Mouse (Mus musculus) layer of hippocampus, postnatal 36 days (tissue): ENCODE results near the gene Camta1. TPM values are rescaled to one million over a fixed set of nuclear protein-coding genes. Genes with fewer than 3 reads are reported as not detected.

ENCODE experiments used
- DNase-seq, 2 experiments: peaks; one replicate each; pipeline ENCODE4 v3.0.0; 2022
- total RNA-seq, 2 experiments: library from RNA; stranded (reverse); gene quantifications; 2 replicates each; pipeline ENCODE4 v1.2.3; 2021

The Camta1 gene
- total RNA-seq, 2 experiments from 2014 or later: 279 to 294 TPM

DNA sequence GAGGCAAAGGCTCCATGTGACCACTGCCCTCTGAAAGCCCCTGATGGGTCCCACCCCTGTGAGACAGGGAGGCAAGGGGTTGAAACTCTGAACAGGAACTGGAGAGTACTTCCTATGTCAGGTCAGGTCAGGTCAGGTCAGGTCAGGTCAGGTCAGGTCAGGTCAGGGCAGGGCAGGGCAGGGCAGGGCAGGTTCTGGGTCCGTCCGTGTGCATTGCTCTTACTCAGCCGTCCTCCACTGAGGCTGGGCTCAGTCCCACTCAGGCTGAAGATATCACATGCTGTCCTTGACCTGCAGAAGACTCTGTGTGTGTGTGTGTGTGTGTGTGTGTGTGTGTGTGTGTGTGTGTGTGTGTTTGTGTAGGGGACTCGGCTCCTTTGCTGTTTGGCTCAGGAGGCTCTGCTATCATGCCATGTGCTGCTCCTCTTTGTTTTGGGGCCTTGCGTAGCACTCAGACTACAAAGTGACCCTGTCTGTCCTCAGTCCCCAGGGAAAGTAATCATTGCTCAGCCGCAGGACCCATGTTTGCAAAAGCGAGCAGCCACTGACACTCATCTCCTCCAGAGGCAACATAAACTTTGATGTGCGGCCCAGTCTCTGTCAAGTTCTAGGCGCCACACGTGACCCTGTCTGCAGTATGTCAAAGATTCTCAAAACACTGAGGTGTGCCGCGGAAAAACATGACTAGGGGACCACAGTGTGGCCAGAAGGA, 488.7 kb downstream of the Camta1 start:
- no peak for DNase-seq

- no peak for DNase-seq
Observed at GRCm38 (mm10) chr4:151366941-151367545, 494.6 kb downstream of the Camta1 start.

- DNase-seq: no peak
Observed at GRCm38 (mm10) chr4:151360976-151361673, 500.6 kb downstream of the Camta1 start.

DNA sequence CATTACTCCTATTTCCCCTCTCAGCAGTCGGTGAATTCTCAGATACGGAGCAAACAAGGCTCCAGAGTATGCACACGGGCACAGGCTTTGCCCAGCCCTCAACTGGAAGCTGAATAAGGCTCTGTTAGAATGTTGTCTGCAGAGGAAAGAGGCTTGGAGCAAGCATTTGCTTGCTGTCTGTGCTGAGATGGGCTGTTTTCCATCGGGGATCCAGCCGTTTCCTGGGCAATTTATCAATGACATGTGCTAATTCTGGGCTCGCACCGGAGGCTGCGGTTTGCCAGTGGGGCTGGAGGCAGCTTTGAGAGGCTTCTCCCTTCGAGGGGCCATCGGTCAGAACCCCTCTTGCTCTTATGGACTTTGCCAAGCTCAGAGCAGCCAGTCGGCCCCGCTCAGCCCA, 506.2 kb downstream of the Camta1 start:
- DNase-seq: peak; percentile 19 to 28

DNA sequence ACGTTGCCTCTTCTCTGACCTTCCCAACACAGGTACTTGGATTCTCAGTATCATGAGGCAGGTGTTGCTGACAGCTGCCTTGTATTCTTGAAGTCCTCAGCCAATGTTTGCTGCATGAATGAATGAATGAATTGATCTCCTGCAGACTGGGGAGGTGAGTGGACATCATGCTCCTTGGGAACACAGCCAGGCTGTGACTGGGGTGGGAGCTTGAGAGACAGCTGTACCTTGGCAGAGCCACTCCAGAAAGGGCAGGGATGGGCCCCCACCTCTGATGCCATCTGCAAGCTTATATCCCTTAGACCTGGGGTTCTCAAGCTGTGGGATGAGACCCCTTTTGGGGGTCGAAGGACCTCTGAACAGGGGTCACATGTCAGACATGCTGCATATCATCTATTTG, 508.9 kb downstream of the Camta1 start:
- DNase-seq: no peak

DNA sequence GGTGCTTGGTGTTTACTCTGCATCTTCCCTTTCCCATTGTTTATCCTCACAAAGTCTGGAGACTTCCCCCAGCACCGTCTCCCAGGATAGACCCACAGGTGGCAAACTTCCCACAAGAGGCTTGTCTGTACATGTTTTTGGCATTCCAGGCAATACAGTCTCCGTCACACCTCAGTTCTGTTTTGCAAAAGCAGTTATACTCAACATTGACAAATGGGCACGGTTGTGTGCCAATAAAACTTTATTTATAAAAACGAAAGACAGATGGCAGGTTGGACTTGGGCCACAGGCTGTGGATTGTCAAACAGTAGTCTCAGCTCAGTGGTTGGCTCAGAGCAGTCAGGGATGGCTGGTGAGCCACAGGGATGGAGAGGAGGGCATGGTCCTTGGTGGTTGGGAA, 509.4 kb downstream of the Camta1 start:
- DNase-seq: peak; percentile 22 to 29

GRCm38 (mm10) chr4:151351757-151352156, 509.9 kb downstream of the Camta1 start:
- no peak for DNase-seq

DNA sequence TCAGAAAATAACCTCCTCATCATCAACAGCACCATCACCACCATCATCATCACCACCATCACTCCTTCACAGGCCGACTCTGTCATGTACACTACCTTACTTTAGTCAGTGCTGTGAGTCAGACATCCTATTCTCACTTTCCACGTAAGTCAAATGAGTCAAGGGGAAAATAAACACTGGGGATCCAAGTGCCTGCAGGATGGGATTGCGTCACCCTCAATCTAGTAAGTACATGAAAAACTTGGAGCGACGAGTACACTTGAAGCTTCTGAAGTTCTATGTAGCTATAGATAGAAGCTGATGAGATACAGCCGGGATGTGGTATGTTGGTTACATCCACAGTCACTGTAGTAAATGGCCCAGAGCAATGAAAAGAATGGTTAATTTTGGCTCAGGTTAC, 514.1 kb downstream of the Camta1 start:
- no peak for DNase-seq

DNA sequence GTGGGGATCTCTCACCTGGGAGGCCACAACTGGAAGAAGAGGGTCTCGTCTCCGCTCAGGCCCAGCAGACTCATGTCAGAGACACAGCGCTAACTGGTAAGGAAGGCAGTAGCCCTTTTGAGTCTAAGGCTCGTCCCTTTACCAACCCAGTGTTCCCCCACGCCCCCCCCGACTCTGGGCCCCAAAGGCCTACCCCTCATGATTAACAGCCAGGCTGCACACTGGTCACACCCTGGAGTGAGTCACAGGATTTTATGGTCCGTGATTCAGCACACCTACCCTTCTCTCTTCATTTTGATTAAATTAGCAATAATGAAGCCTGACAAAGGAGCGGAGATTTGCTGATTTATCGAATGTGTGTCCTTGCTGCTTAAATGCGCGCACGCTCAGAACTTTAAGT, 515.0 kb downstream of the Camta1 start:
- DNase-seq: no peak

- DNase-seq: no peak
Observed at GRCm38 (mm10) chr4:151344811-151345210, 516.9 kb downstream of the Camta1 start.

DNA sequence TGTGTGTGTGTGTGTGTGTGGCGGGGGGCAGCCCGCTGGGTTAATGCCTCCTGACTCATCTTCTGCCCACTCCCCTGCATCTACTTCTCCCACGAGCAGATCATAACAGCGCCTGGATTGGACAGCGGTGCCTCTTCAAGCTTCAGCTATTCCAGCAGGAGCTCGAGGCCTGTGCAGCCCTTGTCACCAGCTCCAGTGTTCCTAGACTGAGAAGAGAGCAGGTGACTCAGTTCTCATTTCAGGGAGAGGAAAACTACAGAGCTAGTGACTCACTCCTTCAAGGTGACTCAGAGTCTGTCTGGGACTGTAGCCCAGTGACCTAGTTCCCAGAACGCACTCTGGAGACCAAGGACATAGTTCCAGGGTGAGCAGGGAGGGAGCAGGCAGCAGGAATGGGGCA, 522.3 kb downstream of the Camta1 start:
- no peak for DNase-seq

DNA sequence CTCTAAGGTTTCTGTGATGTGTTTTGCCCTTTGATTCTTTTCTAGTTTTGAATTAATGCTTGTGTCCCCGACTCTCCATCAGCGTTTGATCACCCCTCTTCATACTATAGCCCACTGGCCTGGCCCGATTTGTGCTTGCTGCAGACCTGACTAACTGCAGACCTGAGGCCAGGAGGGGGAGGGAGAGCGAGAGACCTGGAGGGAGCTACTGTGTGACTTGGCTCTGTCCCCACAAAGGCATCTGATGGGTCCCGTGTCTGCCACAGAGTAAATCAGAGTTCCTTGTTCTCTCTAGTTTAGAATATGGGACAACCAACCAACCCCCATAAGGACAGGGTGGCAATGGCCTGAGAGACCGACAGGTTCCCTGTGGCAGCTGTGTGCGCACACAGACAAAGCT, 522.7 kb downstream of the Camta1 start:
- no peak for DNase-seq

DNA sequence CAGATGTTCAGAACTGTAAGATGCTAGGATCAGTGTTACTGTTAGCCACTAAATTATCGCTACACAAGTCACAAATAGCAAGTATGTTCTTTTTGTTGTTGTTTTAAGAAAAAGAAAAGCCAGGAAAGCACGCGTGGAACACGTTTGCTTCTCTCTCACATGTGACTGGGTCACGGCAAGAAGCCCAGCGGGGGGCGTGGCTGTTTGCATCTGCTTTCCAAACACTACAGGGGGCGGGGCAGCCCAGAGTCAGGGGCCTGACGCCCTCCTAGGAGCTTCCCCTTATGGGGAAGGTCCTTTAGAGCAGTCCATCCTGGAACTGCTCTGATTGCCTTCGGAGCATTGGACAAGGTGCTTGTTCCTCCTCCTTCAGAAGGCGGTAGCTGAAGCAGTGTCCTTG, 524.1 kb downstream of the Camta1 start:
- DNase-seq: no peak

- DNase-seq: no peak
Observed at GRCm38 (mm10) chr4:151336413-151336812, 525.3 kb downstream of the Camta1 start.

DNA sequence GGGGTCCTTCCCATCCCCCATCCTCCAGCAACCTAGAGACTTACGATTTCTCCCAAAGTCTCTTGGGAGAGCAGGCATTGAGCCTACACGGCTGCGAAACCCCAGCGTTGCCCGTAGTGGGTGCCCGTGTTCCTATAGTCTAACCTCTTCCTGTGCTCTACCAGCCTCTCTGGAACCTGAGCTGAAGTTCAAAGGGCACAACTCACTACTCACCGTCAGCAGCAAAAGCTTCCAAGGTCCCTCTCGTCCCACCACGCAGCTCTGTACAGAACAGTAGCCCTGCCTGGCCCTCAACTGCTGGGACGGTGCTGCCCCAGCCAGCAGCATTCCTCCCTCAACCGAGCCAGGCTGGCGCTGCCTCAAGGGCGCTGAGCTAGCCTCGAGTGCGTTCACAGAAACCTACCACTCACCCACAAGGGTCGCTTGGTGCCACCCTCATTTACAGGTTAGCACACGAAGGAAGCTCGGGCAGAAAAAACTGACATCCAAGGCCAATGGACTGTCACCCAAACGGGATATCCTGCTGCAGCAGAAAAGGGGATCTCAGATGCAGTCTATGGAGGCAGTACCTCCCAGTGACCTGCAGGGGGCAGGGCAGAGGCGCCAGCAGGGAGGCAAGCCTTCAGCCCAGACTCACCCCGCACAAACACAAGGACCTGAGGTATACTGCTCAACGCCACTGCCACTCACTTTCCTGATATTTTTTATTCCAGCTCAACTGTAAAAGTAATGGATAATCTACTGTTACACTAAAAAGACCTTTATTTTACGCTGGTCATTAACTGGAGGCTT, 526.5 kb downstream of the Camta1 start:
- peak in 1 of 2 experiments; percentile 44 for DNase-seq

- no peak for DNase-seq
Observed at GRCm38 (mm10) chr4:151332074-151332849, 529.4 kb downstream of the Camta1 start.

DNA sequence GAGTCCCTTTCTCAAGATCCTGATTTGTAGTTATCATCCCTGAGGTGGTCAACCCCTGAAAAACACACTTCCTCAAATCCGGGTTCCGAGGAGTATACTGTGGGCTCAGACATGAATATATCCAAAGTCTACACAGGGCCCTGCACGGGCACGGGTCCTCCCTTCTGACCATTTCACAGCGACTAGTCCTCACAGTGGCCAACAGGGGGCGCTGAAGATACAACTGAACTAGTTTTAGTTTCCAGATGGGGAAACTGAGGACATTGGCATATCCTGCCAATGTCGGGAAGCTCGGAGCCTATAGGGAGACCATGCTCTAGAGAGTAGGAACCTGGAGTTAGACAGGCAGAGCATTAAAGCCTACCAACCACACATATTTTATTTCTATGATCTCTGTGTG, 530.7 kb downstream of the Camta1 start:
- DNase-seq: no peak

DNA sequence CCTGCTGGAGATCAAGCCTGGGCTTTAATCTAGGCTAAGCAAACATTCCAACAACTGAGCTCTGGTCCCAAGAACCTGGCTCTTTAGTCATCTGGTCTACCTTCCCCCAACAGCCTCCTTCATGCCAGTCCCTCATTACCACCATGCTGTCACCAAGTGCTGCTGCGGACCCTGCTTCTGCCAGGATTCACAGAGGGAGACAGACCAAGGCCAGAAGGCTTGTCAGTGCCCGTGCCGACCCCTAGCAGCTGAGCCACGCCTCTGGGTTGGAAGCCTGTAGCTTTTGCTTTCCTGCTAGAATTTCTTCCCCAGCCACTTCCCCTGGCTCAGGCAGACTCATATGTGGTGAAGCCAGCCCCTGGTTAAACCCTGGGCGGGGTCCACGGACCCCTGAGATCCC, 533.6 kb downstream of the Camta1 start:
- no peak for DNase-seq

GRCm38 (mm10) chr4:151326971-151327686, 534.5 kb downstream of the Camta1 start:
- no peak for DNase-seq

DNA sequence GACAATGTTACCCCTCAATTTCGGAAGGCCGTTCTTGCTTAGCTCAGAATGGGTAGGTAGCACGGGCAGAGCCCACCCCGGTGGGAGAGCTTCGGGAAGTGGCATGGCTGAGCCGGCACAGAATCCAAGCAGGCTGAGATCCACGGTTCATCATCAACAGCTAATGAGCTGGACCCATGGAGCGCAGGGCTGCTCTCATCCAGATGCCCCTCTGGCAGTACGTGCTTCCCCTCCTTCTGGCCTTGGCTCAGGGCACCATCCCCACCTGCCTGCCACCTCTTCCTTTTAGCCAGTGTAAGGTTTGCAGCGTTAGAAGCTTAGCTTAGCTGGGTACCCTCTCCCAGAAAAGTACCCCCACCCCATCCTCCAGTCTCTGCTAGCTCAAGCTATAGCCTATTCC, 545.2 kb downstream of the Camta1 start:
- no peak for DNase-seq

GRCm38 (mm10) chr4:151315726-151316125, 546.0 kb downstream of the Camta1 start:
- DNase-seq: no peak
